Mouse (Mus musculus) right cerebral cortex, postnatal 4 days (tissue): Measurements from ENCODE around the gene Syt8.
A peak's percentile ranks its signal among the peaks of the same experiment; 100 is the strongest.

Source experiments
- DNase-seq: peaks from one replicate; pipeline ENCODE4 v3.0.0-alpha.2; 2022

Gene Syt8

GRCm38 (mm10) chr7:142409603-142410002 lies 25.0 kb upstream of the Syt8 start:
- DNase-seq = no peak

- no peak for DNase-seq
Measured at GRCm38 (mm10) chr7:142413285-142413684, 21.4 kb upstream of the Syt8 start.

GRCm38 (mm10) chr7:142415314-142415713 lies 19.3 kb upstream of the Syt8 start:
- DNase-seq = no peak

- no peak for DNase-seq
Measured at GRCm38 (mm10) chr7:142416225-142416624, 18.4 kb upstream of the Syt8 start.

GRCm38 (mm10) chr7:142418027-142418426 lies 16.6 kb upstream of the Syt8 start:
- no peak for DNase-seq

GRCm38 (mm10) chr7:142418679-142419078 lies 16.0 kb upstream of the Syt8 start:
- DNase-seq = no peak

GRCm38 (mm10) chr7:142419887-142420286 lies 14.8 kb upstream of the Syt8 start:
- DNase-seq = no peak

GRCm38 (mm10) chr7:142421826-142422225 lies 12.8 kb upstream of the Syt8 start:
- DNase-seq = no peak

GRCm38 (mm10) chr7:142425641-142426213 lies 8.9 kb upstream of the Syt8 start:
- DNase-seq = no peak

- peak; percentile 50 for DNase-seq
Measured at GRCm38 (mm10) chr7:142428213-142428612, 6.4 kb upstream of the Syt8 start.

- peak; percentile 68 for DNase-seq
Measured at GRCm38 (mm10) chr7:142430160-142430678, 4.4 kb upstream of the Syt8 start.

GRCm38 (mm10) chr7:142431106-142431505 lies 3.5 kb upstream of the Syt8 start:
- no peak for DNase-seq

- DNase-seq = no peak
Measured at GRCm38 (mm10) chr7:142433623-142434022, 1.0 kb upstream of the Syt8 start.

- DNase-seq = peak; percentile 51
Measured at GRCm38 (mm10) chr7:142435524-142435923, 874 bp downstream of the Syt8 start.

GRCm38 (mm10) chr7:142437324-142437723 lies 2.7 kb downstream of the Syt8 start:
- DNase-seq = no peak

GRCm38 (mm10) chr7:142439966-142440365 lies 5.3 kb downstream of the Syt8 start:
- DNase-seq = no peak

- DNase-seq = no peak
Measured at GRCm38 (mm10) chr7:142440657-142441114, 6.0 kb downstream of the Syt8 start.

GRCm38 (mm10) chr7:142441585-142441984 lies 6.9 kb downstream of the Syt8 start, which contains the start of gene Tnni2:
Tnni2 (plus strand) TSS chr7:142441808.
- no peak for DNase-seq

GRCm38 (mm10) chr7:142442081-142442907 lies 7.6 kb downstream of the Syt8 start:
- no peak for DNase-seq

GRCm38 (mm10) chr7:142442908-142443420 lies 8.3 kb downstream of the Syt8 start:
- DNase-seq = no peak

GRCm38 (mm10) chr7:142443474-142443873 lies 8.8 kb downstream of the Syt8 start:
- DNase-seq = no peak

GRCm38 (mm10) chr7:142444171-142444570 lies 9.5 kb downstream of the Syt8 start:
- DNase-seq = no peak

- DNase-seq = no peak
Measured at GRCm38 (mm10) chr7:142445324-142445723, 10.7 kb downstream of the Syt8 start.

GRCm38 (mm10) chr7:142446264-142446663 lies 11.6 kb downstream of the Syt8 start:
- no peak for DNase-seq
